Mouse (Mus musculus) kidney, postnatal 0 days (tissue): ENCODE results near the gene Cidec. TPM values are rescaled to one million over a fixed set of nuclear protein-coding genes. Genes with fewer than 3 reads are reported as not detected.

Experiments used
- ATAC-seq: fragments of 200-750 bp; cut with Nextera tagmentation; replicated peaks from 2 replicates; pipeline ENCODE4 v1.8.0; 2017; ENCODE audit warnings: low read depth, moderate number of reproducible peaks, moderate TSS enrichment, moderate library complexity; ENCODE audit not compliant: low FRiP score
- DNase-seq: peaks from one replicate; pipeline ENCODE4 v3.0.0-alpha.2; 2016; ENCODE audit warnings: low spot score
- H3K27ac ChIP-seq: fragments of 300-500 bp; sonication (generic); 2 replicates; pipeline ENCODE4 v1.5.1; 2014; ENCODE audit warnings: mild to moderate bottlenecking
- H3K27me3 ChIP-seq: fragments of 300-500 bp; sonication (generic); 2 replicates; pipeline ENCODE4 v1.6.1; 2014; ENCODE audit warnings: low read length, mixed read lengths; ENCODE audit not compliant: insufficient read depth
- H3K36me3 ChIP-seq: fragments of 300-500 bp; sonication (generic); 2 replicates; pipeline ENCODE4 v1.6.1; 2014; ENCODE audit warnings: low read length, mixed read lengths; ENCODE audit not compliant: insufficient read depth
- H3K4me1 ChIP-seq: fragments of 300-500 bp; sonication (generic); replicated peaks from 2 replicates; pipeline ENCODE4 v1.6.1; 2014; ENCODE audit warnings: antibody characterized with exemption, low read length, mixed read lengths; ENCODE audit not compliant: insufficient read depth
- H3K4me2 ChIP-seq: fragments of 300-500 bp; sonication (generic); 2 replicates; pipeline ENCODE4 v1.6.1; 2014; ENCODE audit warnings: mild to moderate bottlenecking, low read length, moderate library complexity, mixed read lengths
- H3K4me3 ChIP-seq: fragments of 300-500 bp; sonication (generic); replicated peaks from 2 replicates; pipeline ENCODE4 v1.5.1; 2014; ENCODE audit warnings: low read depth, low read length
- H3K9ac ChIP-seq: fragments of 300-500 bp; sonication (generic); 2 replicates; pipeline ENCODE4 v1.6.1; 2014; ENCODE audit warnings: low read depth, low read length
- H3K9me3 ChIP-seq: fragments of 300-500 bp; sonication (generic); replicated peaks from 2 replicates; pipeline ENCODE4 v1.6.1; 2016; ENCODE audit warnings: low read length, inconsistent platforms, mixed read lengths
- CTCF ChIP-seq: IDR thresholded peaks from 2 replicates; pipeline ENCODE4 v1.5.1; 2016; ENCODE audit warnings: antibody characterized with exemption, low read depth, mild to moderate bottlenecking, moderate library complexity
- WGBS: fragments of 180-500 bp; shearing (Covaris S2); extraction: QIAGEN DNeasy Blood & Tissue Kit; methylation state at CpG from one replicate; pipeline ENCODE4 v1.1.7; 2014; 5-methylcytosine and 5-hydroxymethylcytosine counted together
- polyA plus RNA-seq: library from polyadenylated mRNA; unstranded; fragments of >200 nt; fragmentation: Nextera tagmentation; extraction: Ambion mirVana; gene quantifications from 2 replicates; pipeline ENCODE4 v1.2.1, GENCODE M21; 2015

The Cidec gene
- polyA plus RNA-seq, 1 experiment from 2014 or later: 0.17 TPM

DNA sequence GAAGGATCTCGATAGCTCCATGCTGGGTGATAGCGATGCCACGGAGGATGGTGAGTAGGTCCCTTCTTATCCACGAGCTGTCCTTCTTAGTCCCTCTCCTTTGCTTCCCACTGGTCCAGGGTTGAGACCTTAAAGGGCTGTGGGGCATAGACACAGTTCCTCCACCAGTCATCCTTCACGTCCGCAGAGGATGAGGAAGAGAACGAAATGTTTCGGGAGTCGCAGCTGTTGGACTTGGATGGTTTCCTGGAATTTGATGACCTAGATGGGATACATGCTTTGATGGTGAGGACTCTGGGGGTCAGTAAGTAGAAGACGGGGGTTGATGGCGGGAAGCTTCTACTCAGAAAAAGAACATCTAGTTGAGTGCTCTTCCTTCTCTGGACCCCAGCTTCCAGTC lies 40.7 kb downstream of the Cidec start:
- no peak overlapping the region for H3K27ac ChIP-seq
- no peak for ATAC-seq
- no peak overlapping the region for H3K4me2 ChIP-seq
- H3K36me3 ChIP-seq: peaks cover 11% of the 10 kb centered on the region; the same call in 1 of the 2 replicates
- 0 out of 2 replicates have a peak, but pooled peaks cover 5% of the 10 kb centered on the region for H3K4me1 ChIP-seq
- no peak for DNase-seq
- H3K27me3 ChIP-seq: no peaks in the 10 kb centered on the region
- no peak overlapping the region for H3K9ac ChIP-seq
- no peaks in the 10 kb centered on the region for H3K9me3 ChIP-seq
- no peak for TF ChIP-seq CTCF
- no peak overlapping the region for H3K4me3 ChIP-seq
- WGBS: 83% methylated on average over 11 of the region's 11 CpGs

DNA sequence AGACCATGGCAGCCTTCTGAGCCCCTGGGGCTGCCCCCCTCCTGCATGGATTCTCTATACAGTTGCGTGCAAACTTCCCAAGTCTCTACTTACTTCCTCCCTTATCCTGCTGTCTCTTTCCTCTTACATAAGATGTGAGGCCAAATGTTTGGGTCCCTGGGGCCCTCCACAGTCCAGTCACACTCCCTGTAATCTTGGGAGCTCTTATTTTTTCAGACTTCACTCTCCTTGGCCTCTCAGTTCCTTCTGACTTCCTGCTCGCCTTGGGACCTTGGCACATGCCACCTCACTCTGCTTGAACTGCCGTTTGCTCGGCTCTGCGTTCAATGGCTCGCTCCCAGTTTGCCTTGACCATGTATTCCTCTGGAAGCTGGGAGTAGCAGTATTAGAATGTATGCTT lies 41.6 kb downstream of the Cidec start:
- no peak for TF ChIP-seq CTCF
- Histone ChIP-seq H3K27ac (no peak overlapping the region), H3K27me3 (no peaks in the 10 kb centered on the region), H3K9me3 (no peaks in the 10 kb centered on the region), H3K4me2 (no peak overlapping the region), H3K36me3 (peaks cover 17% of the 10 kb centered on the region), H3K9ac (no peak overlapping the region), H3K4me1 (0 out of 2 replicates have a peak, but pooled peaks cover 5% of the 10 kb centered on the region), H3K4me3 (no peak overlapping the region)
- WGBS: 85% methylated on average over 6 of the region's 6 CpGs
- ATAC-seq: no peak
- no peak for DNase-seq

DNA sequence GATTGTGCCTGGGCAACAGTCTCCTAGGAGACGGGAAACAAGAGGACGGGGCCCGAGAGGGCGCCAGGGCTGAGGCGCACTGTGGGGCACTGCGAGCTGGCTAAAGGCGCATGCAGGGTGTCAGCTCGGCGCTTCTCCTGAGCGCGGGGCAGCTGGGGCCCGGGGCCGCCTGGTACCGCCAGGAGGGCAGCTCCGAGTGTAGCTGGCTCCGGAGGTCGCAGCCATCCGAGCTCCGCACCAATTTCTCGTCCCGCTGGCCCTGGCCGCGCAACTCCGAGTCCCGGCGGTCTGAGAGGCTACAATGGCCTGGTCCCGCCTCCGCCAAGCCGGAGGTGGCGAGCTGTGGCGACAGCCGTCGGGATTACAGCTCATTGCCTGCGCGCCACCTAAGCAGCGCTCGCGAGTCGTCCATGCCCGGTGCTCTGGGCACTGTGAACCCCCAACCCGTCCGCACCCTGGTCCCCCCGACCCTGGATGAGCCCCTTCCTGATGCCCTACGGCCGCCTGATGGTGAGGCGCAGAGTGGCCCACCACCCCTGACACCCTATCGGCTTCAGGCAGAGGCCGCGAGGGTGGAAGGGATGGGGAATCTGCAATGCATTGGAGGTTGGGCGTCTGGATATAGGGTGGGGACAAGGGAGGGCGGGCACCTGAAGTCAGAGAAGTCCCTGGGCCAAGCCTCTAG lies 43.0 kb downstream of the Cidec start:
- H3K4me2 ChIP-seq: peak overlapping the region; percentile 66
- H3K27me3 ChIP-seq: no peaks in the 10 kb centered on the region
- 3% methylated on average over 49 of the region's 51 CpGs for WGBS
- no peak overlapping the region for H3K27ac ChIP-seq
- H3K36me3 ChIP-seq: peaks cover 31% of the 10 kb centered on the region
- DNase-seq: peak; percentile 42
- no peak for TF ChIP-seq CTCF
- no peaks in the 10 kb centered on the region for H3K9me3 ChIP-seq
- peak overlapping the region; percentile 32; the same call in 1 of the 2 replicates for H3K9ac ChIP-seq
- 0 out of 2 replicates have a peak, but pooled peaks cover 5% of the 10 kb centered on the region for H3K4me1 ChIP-seq
- H3K4me3 ChIP-seq: peak overlapping the region; percentile 30
- ATAC-seq: peak; percentile 69

DNA sequence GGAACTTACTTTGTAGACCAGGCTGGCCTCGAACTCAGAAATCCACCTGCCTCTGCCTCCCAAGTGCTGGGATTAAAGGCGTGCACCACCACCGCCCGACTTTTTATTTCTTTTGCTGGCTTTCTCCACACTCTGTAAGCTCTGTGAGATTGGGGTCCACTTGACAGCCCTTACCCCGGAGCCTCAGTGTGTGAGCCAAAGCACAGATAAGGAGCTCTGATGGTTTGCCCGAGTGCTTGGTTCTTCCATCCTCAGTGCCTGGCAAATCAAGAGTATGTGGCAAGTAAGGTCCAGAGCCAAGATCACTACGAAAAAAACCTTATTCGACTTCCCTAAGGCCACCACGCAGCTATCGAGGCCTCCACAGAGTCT lies 43.6 kb downstream of the Cidec start:
- WGBS: 28% methylated on average over 10 of the region's 10 CpGs
- DNase-seq: no peak
- peak overlapping the region; percentile 66 for H3K4me2 ChIP-seq
- ATAC-seq: no peak
- peak overlapping the region; percentile 30 for H3K4me3 ChIP-seq
- H3K27me3 ChIP-seq: no peaks in the 10 kb centered on the region
- no peaks in the 10 kb centered on the region for H3K9me3 ChIP-seq
- peak overlapping the region; percentile 32; the same call in 1 of the 2 replicates for H3K9ac ChIP-seq
- peaks cover 34% of the 10 kb centered on the region for H3K36me3 ChIP-seq
- no peak for TF ChIP-seq CTCF
- 0 out of 2 replicates have a peak, but pooled peaks cover 5% of the 10 kb centered on the region for H3K4me1 ChIP-seq
- no peak overlapping the region for H3K27ac ChIP-seq

DNA sequence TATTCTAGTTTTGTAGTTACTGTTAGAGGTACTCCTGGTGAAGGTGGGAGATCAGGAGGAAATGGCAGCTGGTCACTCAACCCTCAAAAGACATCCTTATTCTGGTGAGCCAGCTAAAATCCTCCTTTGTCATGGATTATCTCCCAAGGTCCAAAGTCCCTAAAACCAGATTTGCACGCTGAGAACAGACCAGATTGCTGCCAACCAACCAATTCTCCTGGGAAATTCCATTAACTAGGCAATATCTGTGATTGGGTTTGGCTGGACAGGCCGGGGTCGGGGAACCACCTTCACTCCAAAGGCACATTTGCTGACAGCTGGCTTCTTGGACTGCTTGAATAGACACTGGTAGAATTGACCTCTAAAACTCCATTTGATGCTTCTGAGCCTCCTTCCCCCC lies 44.8 kb downstream of the Cidec start:
- ATAC-seq: no peak
- TF ChIP-seq CTCF: no peak
- 0 out of 2 replicates have a peak, but pooled peaks cover 5% of the 10 kb centered on the region for H3K4me1 ChIP-seq
- H3K4me2 ChIP-seq: no peak overlapping the region
- H3K27ac ChIP-seq: no peak overlapping the region
- no peak for DNase-seq
- H3K36me3 ChIP-seq: peaks cover 40% of the 10 kb centered on the region
- no peak overlapping the region for H3K9ac ChIP-seq
- H3K27me3 ChIP-seq: no peaks in the 10 kb centered on the region
- WGBS: 88% methylated on average over 3 of the region's 3 CpGs
- H3K9me3 ChIP-seq: no peaks in the 10 kb centered on the region
- no peak overlapping the region for H3K4me3 ChIP-seq

DNA sequence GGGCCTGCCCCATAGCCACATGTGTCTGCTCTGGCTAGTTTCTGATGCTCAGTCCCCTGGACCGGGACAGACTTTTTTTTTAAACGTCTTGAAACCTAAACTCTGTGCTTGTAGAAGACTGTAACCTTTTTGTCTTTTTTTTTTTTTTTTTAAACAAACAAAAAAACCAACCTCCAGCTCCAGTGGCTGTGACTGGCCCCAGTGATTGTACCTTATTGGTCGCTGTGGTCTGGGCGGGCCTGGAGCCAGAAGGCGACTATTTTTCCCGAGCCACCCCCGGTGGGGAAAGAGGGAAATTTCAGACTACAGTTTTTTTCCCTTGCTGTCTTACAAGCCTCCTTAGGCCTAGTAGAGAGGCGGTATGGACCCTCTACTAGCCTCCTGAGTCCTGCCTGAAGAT lies 46.6 kb downstream of the Cidec start, which contains the start of gene Ttll3:
TSS of gene Ttll3 (plus strand) at position 301 of the 400 bp plus-strand sequence.
- WGBS: 66% methylated on average over 8 of the region's 8 CpGs
- ATAC-seq (no peak), DNase-seq (no peak)
- Histone ChIP-seq H3K27me3 (no peaks in the 10 kb centered on the region), H3K4me3 (no peak within 1 kb of the TSS), H3K4me1 (0 out of 2 replicates have a peak, but pooled peaks cover 5% of the 10 kb centered on the region), H3K27ac (no peak within 1 kb of the TSS), H3K36me3 (peaks cover 57% of the 10 kb centered on the region), H3K9me3 (no peaks in the 10 kb centered on the region), H3K9ac (no peak within 1 kb of the TSS), H3K4me2 (no peak within 1 kb of the TSS)
- TF ChIP-seq CTCF: no peak
